Mouse (Mus musculus) ES-E14 (cell line): Measurements from ENCODE around the gene Mapt.

Source experiments
- HCFC1 ChIP-seq: IDR thresholded peaks from 2 replicates; pipeline ENCODE4 v1.6.1; 2012; ENCODE audit warnings: low read length, inconsistent platforms, borderline replicate concordance; ENCODE audit not compliant: insufficient read depth
- ZC3H11A ChIP-seq: IDR thresholded peaks from 2 replicates; pipeline ENCODE4 v1.6.1; 2012; ENCODE audit warnings: low read depth, mild to moderate bottlenecking, inconsistent platforms, low read length, borderline replicate concordance
- ZNF384 ChIP-seq: IDR thresholded peaks from 2 replicates; pipeline ENCODE4 v1.6.1; 2012; ENCODE audit warnings: low read depth, low read length, inconsistent platforms

- TF ChIP-seq ZC3H11A (no peak), HCFC1 (no peak), ZNF384 (no peak)
Observed at GRCm38 (mm10) chr11:104186837-104187150, 44.4 kb upstream of the Mapt start.
